Mouse (Mus musculus) lung, embryonic 14.5 days (tissue): ENCODE measurements around the gene Fam213b. TPM values are rescaled to one million over a fixed set of nuclear protein-coding genes. Genes with fewer than 3 reads are reported as not detected.

Experiments
- ATAC-seq: fragments of 200-750 bp; cut with Nextera tagmentation; 2 replicates; pipeline ENCODE4 v1.8.0; 2017; ENCODE audit warnings: mild to moderate bottlenecking, moderate TSS enrichment, moderate library complexity; ENCODE audit not compliant: insufficient read depth
- DNase-seq: peaks from one replicate; pipeline ENCODE4 v3.0.0-alpha.2; 2015
- H3K27ac ChIP-seq: fragments of 300-500 bp; sonication (generic); 2 replicates; pipeline ENCODE4 v1.5.1; 2014; ENCODE audit warnings: low read depth, mild to moderate bottlenecking, moderate library complexity
- H3K27me3 ChIP-seq: fragments of 300-500 bp; sonication (generic); 2 replicates; pipeline ENCODE4 v1.6.1; 2014; ENCODE audit warnings: low read length, control low read depth; ENCODE audit not compliant: insufficient read depth
- H3K36me3 ChIP-seq: fragments of 300-500 bp; sonication (generic); 2 replicates; pipeline ENCODE4 v1.6.1; 2014; ENCODE audit warnings: control low read depth; ENCODE audit not compliant: insufficient read depth
- H3K4me1 ChIP-seq: fragments of 300-500 bp; sonication (generic); 2 replicates; pipeline ENCODE4 v1.6.1; 2014; ENCODE audit warnings: antibody characterized with exemption, control low read depth; ENCODE audit not compliant: insufficient read depth
- H3K4me2 ChIP-seq: fragments of 300-500 bp; sonication (generic); 2 replicates; pipeline ENCODE4 v1.6.1; 2014; ENCODE audit warnings: mild to moderate bottlenecking
- H3K4me3 ChIP-seq: fragments of 300-500 bp; sonication (generic); 2 replicates; pipeline ENCODE4 v1.5.1; 2014; ENCODE audit warnings: low read depth, low read length
- H3K9ac ChIP-seq: fragments of 300-500 bp; sonication (generic); 2 replicates; pipeline ENCODE4 v1.6.1; 2014
- H3K9me3 ChIP-seq: fragments of 300-500 bp; sonication (generic); 2 replicates; pipeline ENCODE4 v1.6.1; 2016; ENCODE audit warnings: low read depth, low read length, control low read depth
- CTCF ChIP-seq: IDR thresholded peaks from 2 replicates; pipeline ENCODE4 v1.5.1; 2016; ENCODE audit warnings: antibody characterized with exemption, low read depth
- WGBS: fragments of 180-500 bp; shearing (Covaris S2); extraction: QIAGEN DNeasy Blood & Tissue Kit; methylation state at CpG from one replicate; pipeline ENCODE4 v1.1.7; 2014; 5-methylcytosine and 5-hydroxymethylcytosine counted together
- polyA plus RNA-seq: library from polyadenylated mRNA; unstranded; fragments of >200 nt; fragmentation: Nextera tagmentation; extraction: Ambion mirVana; gene quantifications from 2 replicates; pipeline ENCODE4 v1.2.1, GENCODE M21; 2014

Fam213b gene
- polyA plus RNA-seq, 1 experiment from 2014 or later: 39.9 TPM

DNA sequence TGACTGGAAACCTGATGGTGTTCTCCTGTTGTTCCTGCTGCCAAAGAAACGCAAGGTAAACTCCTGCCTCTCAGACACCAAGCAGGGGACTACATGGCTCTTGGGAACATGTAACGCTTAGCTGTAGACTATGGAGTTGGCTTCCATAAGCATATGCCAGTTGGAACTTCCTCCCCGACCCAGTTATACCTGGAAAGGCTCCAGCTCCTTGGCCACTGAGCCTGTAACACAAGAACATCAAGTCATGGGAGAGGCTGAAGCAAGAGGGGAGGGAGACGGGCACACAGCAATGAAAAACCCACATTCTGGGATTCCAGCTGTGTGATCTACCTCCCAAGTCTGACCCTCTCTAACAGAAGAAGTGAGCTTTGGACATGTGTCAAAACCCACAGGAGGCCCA, 23.4 kb upstream of the Fam213b start:
- TF ChIP-seq CTCF: no peak
- H3K27me3 ChIP-seq: no peaks in the 10 kb centered on the region
- H3K9ac ChIP-seq: no peak overlapping the region
- H3K4me3 ChIP-seq: no peak overlapping the region
- no peaks in the 10 kb centered on the region for H3K9me3 ChIP-seq
- no peak overlapping the region for H3K27ac ChIP-seq
- H3K4me2 ChIP-seq: no peak overlapping the region
- H3K4me1 ChIP-seq: no peaks in the 10 kb centered on the region
- ATAC-seq (no peak), DNase-seq (no peak)
- no peaks in the 10 kb centered on the region for H3K36me3 ChIP-seq
- WGBS: 73% methylated on average over 4 of the region's 4 CpGs

DNA sequence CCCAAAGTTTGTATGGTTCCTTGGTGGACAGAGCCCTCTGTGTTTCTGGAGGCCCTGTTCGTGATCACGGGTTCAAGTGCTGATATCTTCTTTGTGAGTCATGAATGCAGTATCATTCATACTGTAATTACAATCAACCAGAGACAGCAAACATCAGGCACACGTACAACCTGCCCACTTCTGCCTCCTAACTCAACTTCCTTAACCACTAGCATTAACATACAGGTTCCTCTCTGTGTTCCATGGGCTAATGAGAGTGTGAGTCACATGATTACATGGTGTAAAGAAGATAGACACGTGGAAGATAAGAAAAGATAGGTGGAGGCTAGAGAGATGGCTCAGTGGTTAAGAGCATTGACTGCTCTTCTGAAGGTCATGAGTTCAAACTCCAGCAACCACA, 17.7 kb upstream of the Fam213b start:
- Histone ChIP-seq H3K4me1 (no peaks in the 10 kb centered on the region), H3K27ac (no peak overlapping the region), H3K27me3 (no peaks in the 10 kb centered on the region), H3K9me3 (no peaks in the 10 kb centered on the region), H3K9ac (no peak overlapping the region), H3K4me3 (no peak overlapping the region), H3K36me3 (no peaks in the 10 kb centered on the region), H3K4me2 (no peak overlapping the region)
- WGBS: 77% methylated on average over 4 of the region's 4 CpGs
- no peak for DNase-seq
- ATAC-seq: no peak
- no peak for TF ChIP-seq CTCF

DNA sequence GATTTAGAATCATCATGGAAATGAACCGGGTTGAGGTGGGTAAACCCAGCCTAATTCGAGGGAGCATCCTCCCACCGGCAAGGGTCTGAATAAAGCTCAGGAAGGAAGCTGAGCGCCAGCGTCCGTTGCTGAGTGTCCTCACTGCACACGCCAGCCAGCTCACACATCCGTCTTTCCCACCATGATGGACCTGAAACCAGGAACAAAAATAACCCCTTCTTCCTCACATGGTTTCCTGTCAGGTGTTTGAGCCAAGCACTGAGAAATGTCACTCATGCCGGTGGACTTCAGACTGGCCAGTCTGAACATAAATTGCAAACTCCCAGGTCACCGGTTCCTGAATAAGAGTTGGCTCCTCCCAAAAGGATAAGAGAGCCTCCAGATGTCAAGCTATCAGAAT, 16.4 kb upstream of the Fam213b start:
- no peak overlapping the region for H3K4me3 ChIP-seq
- H3K9me3 ChIP-seq: no peaks in the 10 kb centered on the region
- no peaks in the 10 kb centered on the region for H3K36me3 ChIP-seq
- no peak overlapping the region for H3K4me2 ChIP-seq
- H3K27ac ChIP-seq: no peak overlapping the region
- DNase-seq (no peak), ATAC-seq (no peak)
- no peaks in the 10 kb centered on the region for H3K4me1 ChIP-seq
- 71% methylated on average over 10 of the region's 10 CpGs for WGBS
- H3K27me3 ChIP-seq: no peaks in the 10 kb centered on the region
- H3K9ac ChIP-seq: no peak overlapping the region
- TF ChIP-seq CTCF: no peak

DNA sequence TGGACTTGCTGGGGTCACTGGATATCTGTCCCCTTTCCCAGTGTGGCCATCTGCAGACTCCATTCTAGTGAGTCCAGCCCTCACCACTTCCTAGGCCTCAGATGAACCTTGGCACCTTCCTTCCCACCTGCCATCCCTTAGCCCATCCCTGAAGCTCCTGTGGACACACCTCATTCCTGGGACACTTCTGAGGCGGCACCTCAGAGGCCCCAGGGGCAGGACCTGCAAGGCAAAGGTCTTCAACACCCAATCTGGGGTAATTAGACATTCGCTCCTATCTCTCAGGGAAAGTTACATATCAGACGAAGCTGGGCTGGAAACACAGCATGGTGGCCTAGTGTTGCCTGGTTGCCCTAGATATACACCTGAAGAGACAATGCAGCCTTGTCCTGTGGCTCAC, 15.8 kb upstream of the Fam213b start:
- Histone ChIP-seq H3K4me1 (no peaks in the 10 kb centered on the region), H3K27me3 (no peaks in the 10 kb centered on the region), H3K4me3 (no peak overlapping the region), H3K4me2 (no peak overlapping the region), H3K9ac (no peak overlapping the region), H3K27ac (no peak overlapping the region), H3K9me3 (no peaks in the 10 kb centered on the region), H3K36me3 (no peaks in the 10 kb centered on the region)
- DNase-seq: no peak
- WGBS: 62% methylated on average over 3 of the region's 3 CpGs
- TF ChIP-seq CTCF: no peak
- ATAC-seq: no peak

DNA sequence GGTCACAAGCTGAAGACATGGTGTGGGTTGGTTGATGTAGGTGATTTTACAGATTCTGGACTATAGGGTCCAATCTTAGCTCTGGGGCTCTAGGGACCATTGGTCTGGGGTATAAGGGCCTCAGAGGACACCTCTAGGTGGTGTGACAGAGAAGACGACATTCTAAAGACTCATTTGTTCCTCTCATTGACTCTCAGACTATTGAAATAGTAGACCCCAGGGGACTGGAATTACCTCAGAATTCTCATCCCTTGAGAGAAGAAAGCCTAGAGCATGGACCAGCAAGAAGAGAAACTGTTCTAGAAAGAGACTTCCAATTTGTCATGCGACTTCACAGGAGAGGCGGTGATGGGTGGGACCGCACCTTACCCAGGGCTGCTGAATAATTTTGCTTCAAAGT, 15.3 kb upstream of the Fam213b start:
- Histone ChIP-seq H3K27me3 (no peaks in the 10 kb centered on the region), H3K4me1 (no peaks in the 10 kb centered on the region), H3K9me3 (no peaks in the 10 kb centered on the region), H3K36me3 (no peaks in the 10 kb centered on the region), H3K9ac (no peak overlapping the region), H3K4me3 (no peak overlapping the region), H3K4me2 (no peak overlapping the region), H3K27ac (no peak overlapping the region)
- TF ChIP-seq CTCF: no peak
- no peak for ATAC-seq
- DNase-seq: no peak
- 95% methylated on average over 4 of the region's 4 CpGs for WGBS

DNA sequence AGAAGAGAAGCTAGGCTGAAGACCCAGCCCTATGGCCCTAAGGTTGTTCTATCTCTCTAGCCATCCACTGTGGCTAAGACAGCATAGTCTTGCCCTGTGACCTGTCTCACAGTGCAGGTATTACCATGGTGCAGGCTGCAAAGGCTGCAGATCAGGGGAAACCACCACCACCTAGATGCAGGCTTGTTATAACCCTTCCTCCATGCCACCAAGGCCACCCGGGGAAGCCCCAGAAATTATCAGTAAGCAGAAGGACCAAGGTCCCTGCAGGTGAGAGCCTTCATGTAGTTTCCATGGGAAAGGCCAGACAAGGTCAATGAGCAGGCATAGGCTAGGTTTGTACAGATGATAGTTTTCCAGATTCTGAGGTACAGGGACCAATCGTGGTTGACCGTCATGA, 14.9 kb upstream of the Fam213b start:
- Histone ChIP-seq H3K4me2 (no peak overlapping the region), H3K4me1 (no peaks in the 10 kb centered on the region), H3K9ac (no peak overlapping the region), H3K36me3 (no peaks in the 10 kb centered on the region), H3K27me3 (no peaks in the 10 kb centered on the region), H3K4me3 (no peak overlapping the region), H3K9me3 (no peaks in the 10 kb centered on the region), H3K27ac (no peak overlapping the region)
- ATAC-seq (no peak), DNase-seq (no peak)
- WGBS: 94% methylated on average over 3 of the region's 3 CpGs
- TF ChIP-seq CTCF: no peak

DNA sequence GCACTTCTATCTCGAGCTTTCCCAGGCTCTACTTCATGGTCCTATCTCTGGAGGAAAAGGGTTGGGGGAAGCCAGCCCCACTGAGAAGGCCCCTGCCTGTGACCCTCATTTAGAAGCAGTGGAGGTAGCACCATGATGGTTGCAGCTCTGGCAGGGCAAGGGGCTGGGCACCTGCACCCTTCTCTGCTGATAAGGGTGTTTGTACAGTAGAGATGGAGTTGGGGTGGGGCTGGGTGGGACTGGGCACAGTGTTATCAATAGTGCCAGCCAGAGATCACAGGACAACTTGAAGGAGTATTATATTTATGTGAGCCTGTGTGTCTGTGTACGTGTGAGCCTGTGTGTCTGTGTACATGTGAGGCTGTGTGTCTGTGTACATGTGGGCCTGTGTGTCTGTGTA, 12.7 kb upstream of the Fam213b start:
- no peak for ATAC-seq

More for the DNA sequence above, 12.7 kb upstream of the Fam213b start:
- TF ChIP-seq CTCF: no peak
- no peak for DNase-seq
- no peak overlapping the region for H3K4me2 ChIP-seq
- no peaks in the 10 kb centered on the region for H3K9me3 ChIP-seq
- no peaks in the 10 kb centered on the region for H3K4me1 ChIP-seq
- H3K36me3 ChIP-seq: no peaks in the 10 kb centered on the region
- no peak overlapping the region for H3K9ac ChIP-seq
- H3K27me3 ChIP-seq: no peaks in the 10 kb centered on the region
- peak overlapping the region; percentile 27; the same call in 1 of the 2 replicates for H3K27ac ChIP-seq
- no peak overlapping the region for H3K4me3 ChIP-seq
- WGBS: 45% methylated on average over 2 of the region's 2 CpGs
